Mouse (Mus musculus): ENCODE measurements around the gene Col18a1.

DNA sequence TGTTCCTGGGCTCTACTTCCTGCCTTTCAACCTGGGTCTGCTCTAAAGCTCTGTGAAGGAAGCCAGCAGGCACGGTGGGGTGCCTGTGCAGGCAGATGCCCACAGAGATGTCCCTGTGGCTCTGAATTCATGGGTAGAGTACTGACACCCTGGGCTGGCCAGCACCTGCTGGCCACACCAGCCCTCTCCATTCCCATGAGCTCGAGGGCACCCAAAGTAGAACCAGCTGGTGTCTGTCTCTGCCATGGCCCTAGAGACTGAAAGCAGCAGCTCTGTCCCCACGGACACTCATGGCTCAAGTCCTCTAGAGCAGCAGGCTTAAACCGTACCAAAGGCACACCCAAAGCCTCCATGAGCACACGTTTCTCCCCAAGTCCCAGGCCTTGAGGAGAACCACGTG is 30.1 kb downstream of the Col18a1 start:
- no peak for TF ChIP-seq CTCF (IDR thresholded peaks at IDR 0.05)
- no peak for TF ChIP-seq EP300 (IDR thresholded peaks at IDR 0.05)

Measured in lung, postnatal 0 days (tissue).